Mouse (Mus musculus): Measurements from ENCODE around the gene Vmn1r59.
"Not testable (repeated sequence)": the region's sequence is repeated elsewhere in the genome, so short reads cannot be mapped to it uniquely, and the experiment has no call there.

Gene Vmn1r59

GRCm38 (mm10) chr7:5456674-5457073 is at the start of gene Vmn1r59:
Gene Vmn1r59 (minus strand): TSS chr7:5456774.
- DNase-seq: no peak

- not testable (repeated sequence) for DNase-seq
Measured at GRCm38 (mm10) chr7:5493856-5494255, 37.3 kb upstream of the Vmn1r59 start, which contains the start of gene Vmn2r28. Gene Vmn2r28 (minus strand): TSS chr7:5493956.

- DNase-seq: not testable (repeated sequence)
Measured at GRCm38 (mm10) chr7:5454011-5454410, 2.6 kb downstream of the Vmn1r59 start.

GRCm38 (mm10) chr7:5448627-5449026 is 7.9 kb downstream of the Vmn1r59 start:
- DNase-seq: no peak

- not testable (repeated sequence) for DNase-seq
Measured at GRCm38 (mm10) chr7:5413296-5413695, 43.3 kb downstream of the Vmn1r59 start, which contains the start of gene Vmn1r58. Gene Vmn1r58 (minus strand): TSS chr7:5413396.

GRCm38 (mm10) chr7:5406201-5406600 is 50.4 kb downstream of the Vmn1r59 start:
- no peak for DNase-seq
